Mouse (Mus musculus) right cerebral cortex, postnatal 4 days (tissue): ENCODE results near the gene Mast3.

ENCODE experiments used
- DNase-seq: peaks from one replicate; pipeline ENCODE4 v3.0.0-alpha.2; 2022

Gene Mast3

DNA sequence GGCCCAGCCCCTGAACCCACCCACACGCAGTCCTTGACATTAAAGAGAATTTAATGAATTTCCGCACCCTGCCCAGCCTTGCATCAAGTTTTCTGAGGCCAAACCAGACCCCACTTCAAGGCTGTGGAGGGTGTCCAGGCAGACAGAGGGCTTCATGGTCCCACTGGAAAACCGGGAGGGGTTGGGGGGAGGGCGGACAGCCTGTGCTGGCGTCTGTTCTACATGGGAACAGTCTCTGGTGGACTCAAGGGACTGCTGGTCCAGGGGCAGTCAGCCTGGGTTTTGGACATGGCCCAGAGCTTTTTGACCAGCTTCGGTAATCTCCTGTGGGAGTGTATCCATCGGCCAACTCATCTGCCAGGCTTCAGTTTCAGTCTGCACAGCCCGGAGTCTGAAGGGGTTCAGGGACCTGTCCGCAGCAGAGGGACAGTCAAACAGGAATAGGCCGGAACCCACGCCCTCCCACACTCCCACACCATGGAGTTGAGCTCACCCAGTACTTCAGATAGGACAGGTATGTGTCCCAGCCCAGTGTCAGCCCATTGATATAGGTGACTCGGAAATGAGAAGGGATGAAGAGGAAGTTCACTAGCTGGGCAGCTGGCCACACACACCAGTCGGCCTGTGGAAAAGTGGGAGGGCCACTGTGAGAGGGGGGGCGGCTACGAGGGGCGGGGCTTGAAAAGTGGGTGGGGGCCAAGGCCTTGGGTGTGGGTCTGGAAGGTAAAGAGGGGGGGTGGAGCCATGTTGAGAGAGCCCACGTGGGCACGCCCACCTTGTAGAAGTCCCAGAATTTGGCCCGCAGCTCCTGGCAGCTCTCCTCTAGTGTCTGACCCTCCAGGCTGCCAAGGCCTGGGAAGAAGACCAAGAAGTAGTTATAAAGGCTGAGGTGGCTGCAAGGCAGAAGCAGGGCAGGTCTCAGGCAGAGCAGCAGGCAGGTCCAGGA lies 46.0 kb downstream of the Mast3 start:
- peak; percentile 29 for DNase-seq

DNA sequence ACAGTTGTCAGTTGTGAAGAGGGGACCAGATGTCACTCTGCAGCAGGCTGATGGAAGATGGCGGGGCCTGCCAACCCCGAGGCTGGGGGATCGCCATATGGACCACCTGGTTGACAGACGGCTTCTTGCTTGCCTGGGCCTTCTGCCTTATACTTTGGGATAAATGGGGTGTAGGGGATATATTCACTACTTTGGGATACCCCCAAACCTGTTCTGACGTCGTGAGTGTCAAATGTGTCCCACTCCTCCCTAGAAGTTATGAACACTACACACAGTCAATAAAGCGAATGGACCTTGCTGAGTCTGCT lies 46.6 kb downstream of the Mast3 start:
- DNase-seq = no peak

DNA sequence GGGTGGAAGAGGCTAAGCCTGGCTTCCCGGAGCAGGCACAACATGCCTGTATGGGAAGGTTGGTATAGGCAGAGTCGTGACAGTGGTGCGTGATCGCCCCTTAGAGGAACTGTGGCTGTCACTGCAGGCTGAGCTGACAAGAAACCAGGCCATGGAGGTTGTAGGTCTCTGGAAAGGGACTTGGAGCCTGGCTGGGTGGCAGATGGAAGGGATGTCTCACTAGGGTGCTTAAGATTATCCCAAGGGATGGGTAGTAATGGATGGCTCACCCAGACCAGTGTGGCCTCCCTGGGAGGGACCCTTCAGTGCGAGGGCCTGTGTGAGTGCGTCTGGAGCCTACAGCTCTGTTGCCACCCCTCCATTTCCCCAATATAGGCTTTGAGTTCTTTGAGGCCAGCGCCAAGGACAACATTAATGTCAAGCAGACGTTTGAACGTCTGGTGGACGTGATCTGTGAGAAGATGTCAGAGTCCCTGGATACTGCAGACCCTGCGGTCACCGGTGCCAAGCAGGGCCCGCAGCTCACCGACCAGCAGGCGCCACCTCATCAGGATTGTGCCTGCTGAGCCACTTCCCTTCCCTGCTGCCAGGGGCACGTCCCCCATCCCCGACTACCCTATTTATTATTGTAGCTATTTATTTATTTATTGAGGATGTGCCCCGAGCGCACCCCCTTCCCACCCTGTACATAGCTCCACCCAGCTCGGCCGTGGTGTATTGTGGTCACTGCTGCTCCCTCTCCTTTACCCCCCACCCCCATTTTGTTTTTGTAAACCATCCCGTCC lies 47.1 kb downstream of the Mast3 start:
- DNase-seq = peak; percentile 34

DNA sequence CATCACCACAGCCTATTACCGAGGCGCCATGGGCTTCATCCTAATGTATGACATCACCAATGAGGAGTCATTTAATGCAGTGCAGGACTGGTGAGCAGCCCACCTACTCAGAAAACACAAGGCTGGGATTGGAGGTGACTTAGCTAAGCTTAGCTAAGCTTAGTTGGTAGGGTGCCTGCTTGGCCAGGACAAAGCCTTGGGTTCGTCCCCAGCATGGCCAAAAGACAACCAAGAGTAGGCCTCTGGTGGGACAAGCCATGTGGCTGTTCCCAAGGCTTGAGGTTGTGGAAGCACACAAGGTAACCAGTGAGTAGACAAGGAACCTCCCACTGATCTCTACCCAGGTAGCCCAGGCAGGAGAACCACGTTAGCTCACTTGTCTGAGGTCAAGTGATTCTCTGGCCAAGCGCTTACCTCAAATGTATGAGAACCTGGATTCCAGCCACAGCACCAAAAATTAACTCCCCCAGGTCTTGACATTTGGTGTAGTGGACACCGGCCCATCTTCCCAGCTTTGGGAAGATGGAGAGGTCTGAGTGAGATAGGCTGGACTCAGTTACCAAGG lies 48.3 kb downstream of the Mast3 start:
- no peak for DNase-seq

DNA sequence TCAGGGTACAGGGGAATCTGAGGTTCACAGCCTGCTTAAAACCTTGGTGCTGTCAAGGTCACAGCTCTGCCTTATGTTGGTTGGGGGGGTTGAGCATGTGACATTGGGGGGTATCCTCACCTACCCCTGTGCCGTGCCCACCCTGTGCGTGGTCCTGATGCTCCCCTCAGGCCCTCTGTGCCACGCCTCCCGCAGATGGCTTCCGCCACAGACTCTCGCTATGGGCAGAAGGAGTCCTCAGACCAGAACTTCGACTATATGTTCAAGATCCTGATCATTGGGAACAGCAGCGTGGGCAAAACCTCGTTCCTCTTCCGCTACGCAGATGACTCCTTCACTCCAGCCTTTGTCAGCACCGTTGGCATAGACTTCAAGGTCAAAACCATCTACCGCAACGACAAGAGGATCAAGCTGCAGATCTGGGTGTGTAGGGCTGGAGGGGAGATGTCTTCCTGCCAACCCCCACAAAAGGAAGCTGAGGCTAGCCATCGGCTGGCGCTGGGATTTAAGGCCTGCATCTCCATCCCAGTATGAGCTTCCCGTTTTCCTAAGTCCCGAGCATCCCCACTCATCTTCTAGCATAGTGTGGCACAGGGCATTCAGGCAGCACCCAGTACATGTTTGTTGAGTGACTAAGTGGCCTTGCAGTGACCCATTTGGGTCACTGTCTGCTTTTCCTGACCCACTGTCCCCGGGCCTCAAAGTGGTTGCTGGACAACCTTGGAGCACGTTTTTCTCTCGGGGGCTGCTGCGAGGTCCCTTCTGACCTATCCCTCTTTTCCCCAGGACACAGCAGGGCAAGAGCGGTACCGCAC lies 49.0 kb downstream of the Mast3 start:
- DNase-seq = no peak

DNA sequence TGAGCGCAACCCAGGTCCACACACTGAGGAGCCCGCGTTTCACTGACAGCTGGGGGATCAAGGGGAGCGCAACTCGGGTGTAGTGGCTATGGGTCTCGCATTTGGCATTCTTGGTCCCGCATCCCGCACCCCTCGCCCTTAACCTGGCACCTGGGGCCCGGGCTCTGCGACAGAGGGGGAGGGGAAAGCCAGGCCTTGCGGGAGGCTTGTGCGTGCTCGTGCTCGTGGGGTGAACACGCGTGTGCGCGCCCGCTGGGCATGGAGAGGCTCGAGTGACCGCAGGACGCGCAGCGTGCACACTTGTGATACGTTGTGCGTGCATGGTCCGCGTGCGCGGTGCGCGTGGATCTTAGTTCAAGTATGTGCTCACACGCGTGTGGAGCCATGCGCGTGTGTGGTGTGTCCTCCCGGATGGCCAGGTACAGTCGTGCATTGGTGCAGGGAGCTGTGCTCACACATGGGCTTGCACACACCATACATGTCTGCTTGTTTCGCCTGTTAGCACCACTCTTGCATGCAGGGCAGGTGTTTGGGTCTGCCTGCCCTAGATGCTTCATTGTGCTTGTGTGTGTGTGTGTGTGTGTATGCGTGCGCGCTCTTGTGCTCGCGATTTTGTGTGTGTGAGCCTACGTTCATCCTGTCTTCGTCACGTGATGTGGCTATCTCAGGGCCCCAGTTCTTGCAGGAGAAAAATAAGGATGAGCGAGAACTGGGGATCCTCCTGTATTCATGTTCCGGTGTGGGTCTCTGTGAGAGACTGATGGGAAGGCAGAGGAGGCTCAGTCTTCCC lies 49.8 kb downstream of the Mast3 start:
- DNase-seq = peak; percentile 85

DNA sequence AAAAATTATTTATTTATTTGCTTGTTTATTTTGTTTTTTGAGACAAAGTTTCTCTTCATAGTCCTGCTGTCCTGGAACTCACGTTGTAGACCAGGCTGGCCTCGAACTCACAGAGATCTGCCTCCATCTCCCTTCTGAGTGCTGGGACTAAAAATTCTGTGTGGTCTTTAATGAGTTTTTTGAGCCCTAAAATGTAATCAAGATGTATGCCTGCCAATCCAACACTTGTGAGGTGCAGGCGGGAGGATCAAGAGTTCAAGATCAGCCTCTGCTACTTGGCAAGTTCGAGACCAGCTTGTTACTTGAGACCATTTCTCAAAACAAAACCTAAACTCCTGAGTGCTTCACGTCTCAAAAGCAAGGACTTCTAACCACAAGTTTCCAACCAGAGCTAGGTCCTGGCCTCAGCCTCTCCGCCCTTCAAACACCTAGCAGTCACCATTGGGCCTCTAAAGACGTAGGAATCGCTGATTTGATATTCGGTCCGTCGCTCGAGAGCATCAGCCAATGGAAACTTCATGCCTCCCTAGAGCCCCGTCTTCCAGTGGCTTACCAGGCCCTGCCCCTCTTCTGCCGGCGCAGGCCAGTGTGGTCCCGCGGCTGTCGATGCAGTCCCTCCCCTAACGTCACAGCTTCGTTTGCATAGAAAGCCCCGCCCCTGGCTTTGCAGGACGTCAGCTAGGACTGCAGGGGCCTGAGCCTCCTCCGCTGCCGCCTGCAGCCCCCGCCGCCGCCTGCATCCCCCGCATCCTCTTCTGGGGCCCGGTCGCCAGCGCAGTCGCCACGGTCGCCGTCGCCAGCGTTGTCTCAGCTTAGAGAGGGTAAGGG lies 50.6 kb downstream of the Mast3 start, which contains the start of gene Rab3a:
TSS of gene Rab3a (plus strand) at position 637 of the 828 bp plus-strand sequence.
- DNase-seq = peak; percentile 90

DNA sequence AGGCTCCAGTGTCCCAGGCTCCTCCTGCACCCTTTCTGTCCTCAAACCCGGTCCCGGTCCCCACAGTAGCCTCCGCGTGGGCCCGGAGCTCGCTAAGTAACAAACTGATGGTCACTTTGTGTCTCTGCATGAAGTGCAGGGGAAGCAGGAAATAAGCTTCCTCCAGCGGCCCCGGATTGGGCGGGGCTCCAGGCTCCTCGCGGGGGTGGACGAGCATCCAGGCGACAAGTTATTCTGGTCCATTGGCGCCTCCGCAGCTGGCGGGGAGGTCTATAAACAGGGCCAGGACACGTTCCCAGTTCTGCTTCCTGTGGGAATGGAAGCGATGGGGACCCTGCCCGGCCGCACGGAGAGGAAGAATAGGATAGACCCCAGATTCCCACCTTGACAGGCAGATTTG lies 51.7 kb downstream of the Mast3 start:
- peak; percentile 64 for DNase-seq

DNA sequence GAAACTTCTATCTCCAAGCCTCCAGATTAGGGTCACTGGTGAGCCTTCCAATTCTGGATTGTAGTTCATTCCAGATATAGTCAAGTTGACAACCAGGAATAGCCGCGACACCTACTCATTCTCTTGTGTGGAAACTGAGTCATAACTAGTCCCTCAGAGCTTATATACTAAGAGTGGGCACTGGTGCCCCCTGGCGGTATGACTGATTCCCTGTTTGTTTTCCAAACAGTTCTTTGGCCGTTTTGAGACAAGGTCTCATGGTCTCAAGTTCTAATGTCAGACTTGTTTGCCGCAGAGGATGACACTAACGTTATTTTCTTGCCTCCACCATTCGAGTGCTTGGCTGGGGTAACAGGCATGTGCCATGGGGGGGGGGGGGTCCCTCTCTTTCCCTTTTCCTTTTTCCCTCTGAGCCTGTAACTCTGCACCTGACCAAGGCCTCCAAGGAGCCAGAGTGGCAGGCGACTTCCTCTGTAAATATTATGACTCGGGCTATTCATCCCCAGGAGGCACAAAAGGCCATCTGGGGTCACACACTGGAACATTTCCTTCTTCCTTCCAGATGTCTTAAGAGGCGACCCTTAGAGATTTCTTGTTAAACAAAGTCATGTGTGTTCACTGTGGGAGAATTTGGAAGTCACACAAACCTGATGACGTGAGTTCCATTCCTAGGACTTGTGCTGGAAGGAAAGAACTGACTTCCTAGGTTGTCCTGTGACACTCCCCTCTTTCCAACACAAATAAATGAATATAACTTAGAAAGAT lies 52.7 kb downstream of the Mast3 start:
- peak; percentile 88 for DNase-seq

DNA sequence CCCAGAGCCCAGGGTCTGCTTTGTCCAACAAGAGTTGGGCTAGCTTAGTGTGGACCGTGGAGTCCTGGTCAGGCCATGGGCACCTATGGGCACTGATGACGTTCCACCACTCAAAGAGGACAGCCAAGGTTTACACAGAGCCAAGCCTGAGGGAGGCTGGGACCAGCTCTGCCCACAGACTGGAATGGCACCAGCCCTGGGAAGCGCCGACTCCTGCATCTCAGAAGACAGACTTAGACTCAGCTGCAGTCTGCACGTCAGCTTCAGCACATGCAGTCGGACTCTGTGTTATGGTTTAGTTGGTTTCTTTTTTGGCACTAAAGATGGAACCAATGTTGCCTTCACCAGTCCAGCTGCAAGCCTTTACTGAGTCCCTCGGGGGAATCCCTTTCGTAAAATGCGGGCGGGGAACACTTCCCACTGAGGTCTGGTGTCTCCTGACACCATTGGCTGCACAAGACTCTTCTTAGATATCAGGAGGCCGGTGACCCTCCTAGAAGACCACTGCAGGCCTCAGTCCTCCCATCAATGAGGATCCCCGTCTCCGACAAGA lies 54.6 kb downstream of the Mast3 start:
- no peak for DNase-seq

DNA sequence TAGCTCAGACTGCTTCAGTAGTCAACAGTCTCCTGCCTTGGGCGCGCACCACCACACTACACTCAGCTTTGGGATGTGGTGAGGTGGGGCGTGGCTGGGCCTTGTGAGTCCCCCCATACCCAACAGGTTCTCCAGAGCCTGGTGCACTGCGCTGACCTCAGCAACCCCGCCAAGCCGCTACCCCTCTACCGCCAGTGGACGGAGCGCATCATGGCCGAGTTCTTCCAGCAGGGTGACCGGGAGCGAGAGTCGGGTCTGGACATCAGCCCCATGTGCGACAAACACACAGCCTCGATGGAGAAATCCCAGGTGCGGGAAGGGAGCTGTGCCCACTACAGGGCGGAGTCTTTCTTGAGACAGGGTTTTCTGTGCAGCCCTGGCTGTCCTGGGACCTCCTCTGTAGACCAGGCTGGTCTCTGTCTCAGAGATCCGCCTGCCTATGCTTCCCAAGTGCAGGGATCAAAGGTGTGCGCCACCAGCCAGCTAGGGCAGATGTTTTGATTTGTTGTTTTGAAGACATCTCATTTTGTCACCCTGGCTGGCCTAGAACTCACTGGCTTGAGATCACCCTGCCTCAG lies 55.7 kb downstream of the Mast3 start:
- no peak for DNase-seq

DNA sequence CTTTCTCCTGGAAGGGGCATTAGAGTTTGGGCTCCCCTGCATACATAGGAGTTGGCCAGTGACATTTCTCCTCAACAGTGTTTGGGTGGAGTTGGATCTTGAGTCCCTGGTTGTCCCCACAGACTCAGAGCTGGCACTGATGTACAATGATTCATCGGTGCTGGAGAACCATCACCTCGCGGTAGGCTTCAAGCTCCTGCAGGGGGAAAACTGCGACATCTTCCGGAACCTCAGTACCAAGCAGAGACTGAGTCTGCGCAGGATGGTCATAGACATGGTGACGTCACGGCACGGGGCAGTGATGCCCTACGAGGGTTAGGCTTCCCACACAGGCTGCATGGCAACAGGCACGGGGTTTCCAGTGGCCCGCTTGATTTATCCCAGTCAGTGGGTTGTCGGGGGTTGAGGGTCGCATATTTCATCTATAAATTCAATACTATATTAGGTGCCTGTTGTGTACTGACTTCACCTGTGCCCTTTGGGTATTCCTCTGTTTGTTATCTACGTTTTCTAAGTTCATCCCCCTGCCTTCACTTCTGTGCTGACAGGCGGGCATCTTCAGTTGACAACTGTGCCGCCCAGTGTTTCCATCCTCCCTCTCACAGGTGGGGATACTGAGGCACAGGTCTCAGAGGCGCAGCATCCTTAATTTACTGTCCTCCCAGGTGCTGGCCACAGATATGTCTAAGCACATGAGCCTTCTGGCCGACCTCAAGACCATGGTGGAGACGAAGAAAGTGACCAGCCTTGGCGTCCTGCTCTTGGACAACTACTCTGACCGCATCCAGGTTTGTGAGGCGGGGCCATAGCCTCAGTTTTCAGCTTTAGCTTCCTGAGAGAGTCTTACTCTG lies 56.4 kb downstream of the Mast3 start:
- DNase-seq = no peak

DNA sequence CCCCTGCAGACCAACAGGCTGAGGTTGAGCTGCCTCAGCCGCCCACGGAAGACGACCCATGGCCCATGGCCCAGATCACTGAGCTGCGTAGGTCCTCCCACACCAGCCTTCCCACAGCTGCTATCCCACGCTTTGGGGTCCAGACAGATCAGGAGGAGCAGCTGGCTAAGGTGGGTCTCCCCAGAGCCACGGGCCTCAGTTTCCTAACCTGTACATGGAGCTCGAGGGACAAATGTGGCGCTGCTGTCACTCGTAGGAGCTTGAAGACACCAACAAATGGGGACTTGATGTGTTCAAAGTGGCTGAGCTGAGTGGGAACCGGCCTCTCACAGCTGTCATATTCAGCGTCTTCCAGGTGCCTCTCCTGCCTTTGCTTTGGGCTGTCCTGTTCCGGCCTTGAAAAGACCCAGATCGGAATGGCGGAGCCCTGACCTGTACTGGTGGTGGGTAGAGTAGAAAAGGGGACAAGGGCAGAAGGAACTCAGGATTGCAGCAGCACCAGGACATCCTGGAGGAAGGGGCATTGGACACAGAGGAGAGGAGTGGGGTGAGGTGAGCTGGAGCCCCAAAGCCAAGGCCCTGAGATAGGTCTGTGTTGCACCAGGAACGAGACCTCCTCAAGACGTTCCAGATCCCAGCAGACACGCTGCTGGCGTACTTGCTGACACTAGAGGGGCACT lies 57.5 kb downstream of the Mast3 start:
- no peak for DNase-seq

DNA sequence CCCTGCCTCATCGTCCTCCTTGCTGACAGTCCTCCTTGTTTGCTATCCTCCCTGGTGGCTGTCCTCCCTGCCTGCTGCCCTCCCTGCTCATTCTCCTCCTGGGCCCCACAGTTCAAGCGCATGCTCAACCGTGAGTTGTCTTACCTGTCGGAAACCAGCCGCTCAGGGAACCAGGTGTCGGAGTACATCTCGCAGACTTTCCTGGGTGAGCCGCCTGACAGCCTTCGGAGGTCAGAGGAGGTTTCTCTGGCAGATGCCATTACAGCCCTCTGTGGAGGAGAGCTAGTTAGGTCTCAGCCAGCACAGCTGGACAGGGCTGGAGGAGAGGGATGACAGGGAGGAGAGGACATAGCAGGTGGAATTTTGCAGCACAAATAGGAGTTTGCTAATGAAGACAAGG lies 58.2 kb downstream of the Mast3 start:
- no peak for DNase-seq

DNA sequence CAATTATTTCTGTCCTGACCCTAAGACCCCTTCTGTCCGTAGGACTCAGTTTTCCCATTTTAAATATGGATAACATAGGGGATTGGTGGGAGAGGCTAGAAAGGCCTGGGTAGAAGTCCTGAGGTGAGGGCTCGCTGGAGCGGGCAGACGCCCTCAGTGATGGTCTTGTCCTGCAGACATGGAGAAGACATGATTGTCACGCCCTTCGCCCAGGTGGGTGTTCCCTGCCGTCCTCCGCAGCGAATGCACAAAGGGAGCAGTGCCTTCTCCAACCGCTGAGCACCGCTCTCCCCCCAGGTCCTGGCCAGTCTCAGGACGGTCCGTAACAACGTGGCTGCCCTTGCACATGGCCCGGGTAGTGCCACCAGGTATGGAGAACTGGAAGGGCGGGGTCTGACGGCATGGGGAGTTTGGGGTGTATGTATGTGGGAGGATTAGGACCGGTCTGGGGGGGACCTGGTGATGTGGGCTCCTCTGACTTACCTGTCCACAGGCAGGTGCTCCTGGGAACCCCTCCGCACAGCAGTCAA lies 59.1 kb downstream of the Mast3 start:
- DNase-seq = no peak

DNA sequence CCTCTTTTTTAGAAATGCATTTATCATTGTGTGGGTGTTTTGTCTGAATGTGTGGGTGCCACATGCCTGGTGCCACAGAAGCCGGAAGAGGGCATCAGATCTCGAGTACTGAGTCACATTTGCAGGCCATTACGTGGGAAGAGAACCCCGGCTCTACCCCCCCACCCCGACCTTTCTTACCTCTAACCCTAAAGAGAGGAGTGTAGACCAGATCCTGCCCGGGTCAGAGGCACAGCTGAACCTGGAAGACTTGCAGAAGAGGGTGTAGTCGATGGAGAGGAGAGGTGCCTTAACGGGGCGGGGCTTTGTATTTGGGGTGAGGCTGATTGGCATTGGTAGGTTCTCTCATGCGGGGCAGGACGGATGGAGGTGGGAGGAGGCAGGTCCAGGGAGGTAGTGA lies 60.0 kb downstream of the Mast3 start:
- no peak for DNase-seq
